Mouse (Mus musculus): ENCODE measurements around the gene Rab7. TPM values are rescaled to one million over a fixed set of nuclear protein-coding genes. Genes with fewer than 3 reads are reported as not detected.
"Not testable (repeated sequence)": the region's sequence is repeated elsewhere in the genome, so short reads cannot be mapped to it uniquely, and the experiment has no call there.

Gene Rab7
- polyA plus RNA-seq, 1 experiment from 2014 or later: 222 TPM

DNA sequence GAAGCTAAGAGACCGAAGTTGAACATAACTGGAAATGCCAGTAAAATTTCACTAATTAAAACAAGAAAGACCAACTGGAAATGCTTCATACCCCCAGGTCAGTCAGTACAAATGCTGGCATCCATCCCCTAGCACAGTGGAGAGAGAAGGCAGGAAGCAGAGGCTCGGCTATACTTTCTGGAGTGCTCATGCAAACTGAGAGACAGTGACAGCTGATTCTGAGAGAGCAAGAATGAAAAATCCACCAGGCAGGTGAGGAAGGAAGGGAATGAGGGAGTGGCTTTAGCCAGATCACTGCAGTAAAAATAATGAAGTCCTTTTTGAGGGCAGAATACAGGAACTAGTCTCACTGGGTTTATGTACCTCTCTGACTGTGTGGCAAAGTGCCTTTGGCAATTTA lies 25.9 kb downstream of the Rab7 start:
- ATAC-seq (ENCODE audit: low FRiP score, low TSS enrichment): no peak
- WGBS: 74% methylated on average over 2 of the region's 2 CpGs
- no peaks in the 10 kb centered on the region for H3K4me1 ChIP-seq (ENCODE audit: control insufficient read depth, insufficient read depth, low read length)
- H3K4me3 ChIP-seq (ENCODE audit: low read length): no peak overlapping the region
- H3K27ac ChIP-seq (ENCODE audit: low read depth, low read length): no peak overlapping the region
- no peaks in the 10 kb centered on the region for H3K36me3 ChIP-seq (ENCODE audit: control insufficient read depth, insufficient read depth, low read length)
- H3K9me3 ChIP-seq (ENCODE audit: control insufficient read depth, low read length): no peaks in the 10 kb centered on the region
- H3K9ac ChIP-seq (ENCODE audit: low read depth, low read length): no peak overlapping the region
- no peak overlapping the region for H3K4me2 ChIP-seq (replicated peaks; ENCODE audit: low read depth, low read length)
- no peaks in the 10 kb centered on the region for H3K27me3 ChIP-seq (ENCODE audit: control insufficient read depth, insufficient read depth, low read length)

DNA sequence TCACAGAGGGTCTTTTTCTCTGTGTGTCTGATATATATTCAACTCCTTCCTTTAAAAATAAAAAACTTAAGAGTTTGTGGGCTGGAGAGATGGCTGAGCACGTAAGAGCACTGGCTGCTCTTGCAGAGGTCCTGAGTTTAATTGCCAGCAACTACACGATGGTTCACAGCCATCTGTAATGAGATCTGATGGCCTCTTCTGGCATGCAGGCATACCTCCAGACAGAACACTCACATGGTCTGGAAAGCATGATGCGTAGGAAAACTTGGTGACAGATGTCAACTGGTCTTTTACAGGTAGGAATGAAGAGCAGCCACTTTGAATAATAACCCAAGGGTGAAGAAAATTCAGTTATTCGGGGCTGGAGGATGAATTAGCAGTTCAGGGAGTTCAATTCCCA lies 27.2 kb downstream of the Rab7 start:
- ATAC-seq (ENCODE audit: low FRiP score, low TSS enrichment): no peak
- 63% methylated on average over 4 of the region's 4 CpGs for WGBS
- Histone ChIP-seq H3K4me2 (replicated peaks; ENCODE audit: low read depth, low read length) (no peak overlapping the region), H3K9me3 (ENCODE audit: control insufficient read depth, low read length) (no peaks in the 10 kb centered on the region), H3K27ac (ENCODE audit: low read depth, low read length) (no peak overlapping the region), H3K36me3 (ENCODE audit: control insufficient read depth, insufficient read depth, low read length) (peaks cover 8% of the 10 kb centered on the region; the same call in 1 of the 2 replicates), H3K4me1 (ENCODE audit: control insufficient read depth, insufficient read depth, low read length) (no peaks in the 10 kb centered on the region), H3K9ac (ENCODE audit: low read depth, low read length) (no peak overlapping the region), H3K27me3 (ENCODE audit: control insufficient read depth, insufficient read depth, low read length) (no peaks in the 10 kb centered on the region), H3K4me3 (ENCODE audit: low read length) (no peak overlapping the region)

- H3K9ac ChIP-seq (ENCODE audit: low read depth, low read length): no peak overlapping the region
- 80% methylated on average over 2 of the region's 2 CpGs for WGBS
- H3K4me3 ChIP-seq (ENCODE audit: low read length): no peak overlapping the region
- no peaks in the 10 kb centered on the region for H3K27me3 ChIP-seq (ENCODE audit: control insufficient read depth, insufficient read depth, low read length)
- no peaks in the 10 kb centered on the region for H3K4me1 ChIP-seq (ENCODE audit: control insufficient read depth, insufficient read depth, low read length)
- no peak overlapping the region for H3K4me2 ChIP-seq (replicated peaks; ENCODE audit: low read depth, low read length)
- no peak for ATAC-seq (ENCODE audit: low FRiP score, low TSS enrichment)
- no peaks in the 10 kb centered on the region for H3K9me3 ChIP-seq (ENCODE audit: control insufficient read depth, low read length)
- peaks cover 22% of the 10 kb centered on the region for H3K36me3 ChIP-seq (ENCODE audit: control insufficient read depth, insufficient read depth, low read length)
- no peak overlapping the region for H3K27ac ChIP-seq (ENCODE audit: low read depth, low read length)
Observed at GRCm38 (mm10) chr6:88015797-88016196, 29.3 kb downstream of the Rab7 start.

- H3K36me3 ChIP-seq (ENCODE audit: control insufficient read depth, insufficient read depth, low read length): peaks cover 40% of the 10 kb centered on the region
- WGBS: 81% methylated on average over 4 of the region's 4 CpGs
- ATAC-seq (ENCODE audit: low FRiP score, low TSS enrichment): no peak
Observed at GRCm38 (mm10) chr6:88013456-88013855, 31.6 kb downstream of the Rab7 start.

DNA sequence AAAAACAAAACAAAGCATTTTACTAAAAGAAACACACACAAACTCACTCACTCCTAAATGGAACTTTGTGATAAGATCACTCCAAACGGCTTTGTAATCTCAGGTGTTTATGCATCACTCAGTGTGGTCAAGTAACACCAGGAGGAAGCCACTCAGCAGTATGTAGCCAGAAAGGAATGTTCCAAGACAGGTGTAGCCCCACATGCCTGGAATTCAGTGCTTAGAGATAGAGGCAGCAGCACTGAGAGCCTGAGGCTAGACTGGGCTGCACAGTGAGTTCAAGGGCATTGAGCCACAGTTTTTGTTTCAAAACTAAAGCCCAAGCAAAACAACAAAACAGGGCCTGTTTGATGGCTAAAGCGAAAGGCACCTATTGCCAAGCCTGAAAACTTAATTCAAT lies 32.5 kb downstream of the Rab7 start:
- no peak overlapping the region for H3K4me2 ChIP-seq (replicated peaks; ENCODE audit: low read depth, low read length)
- H3K4me1 ChIP-seq (ENCODE audit: control insufficient read depth, insufficient read depth, low read length): no peaks in the 10 kb centered on the region
- 84% methylated on average over 2 of the region's 2 CpGs for WGBS
- no peak overlapping the region for H3K4me3 ChIP-seq (ENCODE audit: low read length)
- no peaks in the 10 kb centered on the region for H3K27me3 ChIP-seq (ENCODE audit: control insufficient read depth, insufficient read depth, low read length)
- peaks cover 49% of the 10 kb centered on the region for H3K36me3 ChIP-seq (ENCODE audit: control insufficient read depth, insufficient read depth, low read length)
- no peaks in the 10 kb centered on the region for H3K9me3 ChIP-seq (ENCODE audit: control insufficient read depth, low read length)
- no peak overlapping the region for H3K9ac ChIP-seq (ENCODE audit: low read depth, low read length)
- no peak for ATAC-seq (ENCODE audit: low FRiP score, low TSS enrichment)
- H3K27ac ChIP-seq (ENCODE audit: low read depth, low read length): no peak overlapping the region

More at GRCm38 (mm10) chr6:88013456-88013855, 31.6 kb downstream of the Rab7 start:
- Histone ChIP-seq H3K9ac (ENCODE audit: low read depth, low read length) (no peak overlapping the region), H3K4me2 (replicated peaks; ENCODE audit: low read depth, low read length) (no peak overlapping the region), H3K9me3 (ENCODE audit: control insufficient read depth, low read length) (no peaks in the 10 kb centered on the region), H3K4me3 (ENCODE audit: low read length) (no peak overlapping the region), H3K27me3 (ENCODE audit: control insufficient read depth, insufficient read depth, low read length) (no peaks in the 10 kb centered on the region), H3K27ac (ENCODE audit: low read depth, low read length) (no peak overlapping the region), H3K4me1 (ENCODE audit: control insufficient read depth, insufficient read depth, low read length) (no peaks in the 10 kb centered on the region)

- not testable (repeated sequence) for H3K4me2 ChIP-seq (replicated peaks; ENCODE audit: low read depth, low read length); H3K4me3 ChIP-seq (ENCODE audit: low read length); H3K9ac ChIP-seq (ENCODE audit: low read depth, low read length); H3K27me3 ChIP-seq (ENCODE audit: control insufficient read depth, insufficient read depth, low read length); H3K4me1 ChIP-seq (ENCODE audit: control insufficient read depth, insufficient read depth, low read length); H3K9me3 ChIP-seq (ENCODE audit: control insufficient read depth, low read length); H3K27ac ChIP-seq (ENCODE audit: low read depth, low read length); ATAC-seq (ENCODE audit: low FRiP score, low TSS enrichment)
- 69% methylated on average over 1 of the region's 1 CpGs for WGBS
- H3K36me3 ChIP-seq (ENCODE audit: control insufficient read depth, insufficient read depth, low read length): peaks cover 60% of the 10 kb centered on the region
Observed at GRCm38 (mm10) chr6:88011106-88011505, 34.0 kb downstream of the Rab7 start.

DNA sequence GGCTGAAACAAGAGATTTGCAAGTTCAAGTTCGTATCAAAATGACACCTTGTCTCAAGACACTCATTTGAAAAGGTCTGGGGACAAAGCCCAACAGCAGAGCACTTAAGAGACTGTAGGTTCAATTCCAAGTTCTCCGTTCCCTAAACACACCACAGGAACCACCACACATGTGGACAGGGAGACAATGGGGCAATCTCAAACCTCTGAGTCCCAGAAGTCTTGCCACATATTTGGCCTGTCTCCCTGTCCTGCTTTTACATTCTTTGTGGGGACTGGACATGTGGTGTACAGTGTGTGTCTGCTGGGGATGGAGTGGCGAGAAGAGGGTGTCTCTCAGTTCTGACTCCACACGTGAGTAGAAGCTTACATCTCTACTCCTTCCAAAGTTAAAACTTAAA lies 35.9 kb downstream of the Rab7 start:
- Histone ChIP-seq H3K36me3 (ENCODE audit: control insufficient read depth, insufficient read depth, low read length) (peaks cover 69% of the 10 kb centered on the region), H3K9me3 (ENCODE audit: control insufficient read depth, low read length) (no peaks in the 10 kb centered on the region), H3K9ac (ENCODE audit: low read depth, low read length) (no peak overlapping the region), H3K27me3 (ENCODE audit: control insufficient read depth, insufficient read depth, low read length) (no peaks in the 10 kb centered on the region), H3K4me1 (ENCODE audit: control insufficient read depth, insufficient read depth, low read length) (no peaks in the 10 kb centered on the region), H3K4me2 (replicated peaks; ENCODE audit: low read depth, low read length) (no peak overlapping the region), H3K27ac (ENCODE audit: low read depth, low read length) (no peak overlapping the region), H3K4me3 (ENCODE audit: low read length) (no peak overlapping the region)
- 92% methylated on average over 4 of the region's 4 CpGs for WGBS
- ATAC-seq (ENCODE audit: low FRiP score, low TSS enrichment): no peak

DNA sequence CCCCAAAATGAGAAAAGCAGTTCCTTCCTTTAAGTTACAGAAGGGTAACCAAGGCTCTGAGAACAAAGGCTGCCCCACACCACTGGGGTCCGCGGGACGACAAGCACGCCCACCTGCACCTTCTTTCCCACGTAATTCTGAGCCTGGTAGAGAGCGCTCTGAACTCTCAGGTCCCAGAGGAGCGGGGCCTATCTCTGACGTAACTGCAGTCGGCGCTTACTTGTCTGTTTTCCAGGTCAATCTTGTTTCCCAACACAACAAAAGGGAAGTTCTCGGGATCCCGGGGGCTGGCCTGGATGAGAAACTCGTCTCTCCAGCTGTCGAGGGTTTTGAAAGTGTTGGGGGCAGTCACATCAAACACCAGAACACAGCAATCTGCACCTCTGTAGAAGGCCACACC lies 40.3 kb downstream of the Rab7 start:
- not testable (repeated sequence) for H3K27ac ChIP-seq (ENCODE audit: low read depth, low read length); H3K4me2 ChIP-seq (replicated peaks; ENCODE audit: low read depth, low read length); H3K4me3 ChIP-seq (ENCODE audit: low read length); H3K27me3 ChIP-seq (ENCODE audit: control insufficient read depth, insufficient read depth, low read length); H3K9me3 ChIP-seq (ENCODE audit: control insufficient read depth, low read length); H3K9ac ChIP-seq (ENCODE audit: low read depth, low read length); H3K4me1 ChIP-seq (ENCODE audit: control insufficient read depth, insufficient read depth, low read length); ATAC-seq (ENCODE audit: low FRiP score, low TSS enrichment)
- 94% methylated on average over 12 of the region's 14 CpGs for WGBS
- peaks cover 82% of the 10 kb centered on the region for H3K36me3 ChIP-seq (ENCODE audit: control insufficient read depth, insufficient read depth, low read length)

- WGBS: 93% methylated on average over 4 of the region's 4 CpGs
- peaks cover 74% of the 10 kb centered on the region for H3K36me3 ChIP-seq (ENCODE audit: control insufficient read depth, insufficient read depth, low read length)
Observed at GRCm38 (mm10) chr6:88003439-88003838, 41.6 kb downstream of the Rab7 start.

GRCm38 (mm10) chr6:87998358-87998757 lies 46.7 kb downstream of the Rab7 start:
- H3K4me1 ChIP-seq (ENCODE audit: control insufficient read depth, insufficient read depth, low read length): peaks cover 9% of the 10 kb centered on the region; the same call in 1 of the 2 replicates
- H3K27me3 ChIP-seq (ENCODE audit: control insufficient read depth, insufficient read depth, low read length): no peaks in the 10 kb centered on the region
- WGBS: 83% methylated on average over 4 of the region's 4 CpGs
- no peak overlapping the region for H3K4me2 ChIP-seq (replicated peaks; ENCODE audit: low read depth, low read length)
- H3K4me3 ChIP-seq (ENCODE audit: low read length): no peak overlapping the region
- no peak overlapping the region for H3K9ac ChIP-seq (ENCODE audit: low read depth, low read length)
- H3K27ac ChIP-seq (ENCODE audit: low read depth, low read length): no peak overlapping the region
- no peaks in the 10 kb centered on the region for H3K9me3 ChIP-seq (ENCODE audit: control insufficient read depth, low read length)
- peaks cover 43% of the 10 kb centered on the region for H3K36me3 ChIP-seq (ENCODE audit: control insufficient read depth, insufficient read depth, low read length)
- no peak for ATAC-seq (ENCODE audit: low FRiP score, low TSS enrichment)

More at GRCm38 (mm10) chr6:88003439-88003838, 41.6 kb downstream of the Rab7 start:
- no peak for ATAC-seq (ENCODE audit: low FRiP score, low TSS enrichment)
- Histone ChIP-seq H3K9ac (ENCODE audit: low read depth, low read length) (no peak overlapping the region), H3K27ac (ENCODE audit: low read depth, low read length) (no peak overlapping the region), H3K4me1 (ENCODE audit: control insufficient read depth, insufficient read depth, low read length) (no peaks in the 10 kb centered on the region), H3K4me3 (ENCODE audit: low read length) (no peak overlapping the region), H3K4me2 (replicated peaks; ENCODE audit: low read depth, low read length) (no peak overlapping the region), H3K27me3 (ENCODE audit: control insufficient read depth, insufficient read depth, low read length) (no peaks in the 10 kb centered on the region), H3K9me3 (ENCODE audit: control insufficient read depth, low read length) (no peaks in the 10 kb centered on the region)
